Mouse (Mus musculus): Measurements from ENCODE around the gene Nrip1.

Nrip1 gene

GRCm38 (mm10) chr16:76265301-76265700 is 108.3 kb downstream of the Nrip1 start:
- no peak for DNase-seq

DNA sequence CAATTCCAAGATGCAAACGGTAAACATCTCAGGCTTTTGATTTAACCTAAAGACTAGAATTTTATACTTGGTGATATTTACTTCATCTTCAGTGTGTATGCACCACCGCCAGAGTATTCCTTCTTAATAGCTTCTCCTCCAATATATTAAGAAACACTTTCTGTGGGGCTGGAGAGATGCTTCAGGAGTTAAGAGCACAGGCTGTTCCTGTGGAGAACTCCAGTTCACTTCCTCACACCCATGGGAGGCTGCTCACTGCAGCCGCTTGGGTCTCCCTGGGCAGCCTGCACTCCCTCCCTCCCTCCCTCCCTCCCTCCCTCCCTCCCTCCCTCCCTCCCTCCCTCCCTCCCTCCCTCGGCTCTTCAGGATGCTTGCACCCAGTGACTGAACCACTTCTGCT is 110.2 kb downstream of the Nrip1 start:
- DNase-seq, result no peak

GRCm38 (mm10) chr16:76260296-76260695 is 113.3 kb downstream of the Nrip1 start:
- no peak for DNase-seq

DNA sequence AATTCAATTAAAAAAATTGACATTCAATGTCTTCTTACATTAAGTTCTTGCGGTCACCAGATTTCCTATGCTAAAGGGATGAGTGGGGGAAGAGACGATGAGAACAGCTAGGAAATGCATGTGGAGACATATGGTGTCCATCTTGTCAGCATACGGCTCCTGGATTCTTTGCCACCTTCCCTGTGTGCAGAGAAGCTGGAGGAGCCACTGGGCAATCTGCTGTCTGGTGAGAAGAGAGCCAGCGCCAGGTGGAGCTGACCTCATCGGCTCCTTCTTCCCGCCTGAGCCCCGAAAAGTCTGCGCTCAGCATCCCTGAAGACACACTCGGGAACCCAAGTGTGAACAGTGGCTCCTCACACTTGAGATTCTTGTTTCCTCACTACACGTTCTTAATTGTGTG is 121.8 kb downstream of the Nrip1 start:
- DNase-seq, result peak; percentile 94

GRCm38 (mm10) chr16:76249345-76250091 is 124.1 kb downstream of the Nrip1 start:
- no peak for DNase-seq

- peak; percentile 60 for DNase-seq
Observed at GRCm38 (mm10) chr16:76242850-76243249, 130.8 kb downstream of the Nrip1 start.

- DNase-seq, result no peak
Observed at GRCm38 (mm10) chr16:76241266-76241665, 132.4 kb downstream of the Nrip1 start.

DNA sequence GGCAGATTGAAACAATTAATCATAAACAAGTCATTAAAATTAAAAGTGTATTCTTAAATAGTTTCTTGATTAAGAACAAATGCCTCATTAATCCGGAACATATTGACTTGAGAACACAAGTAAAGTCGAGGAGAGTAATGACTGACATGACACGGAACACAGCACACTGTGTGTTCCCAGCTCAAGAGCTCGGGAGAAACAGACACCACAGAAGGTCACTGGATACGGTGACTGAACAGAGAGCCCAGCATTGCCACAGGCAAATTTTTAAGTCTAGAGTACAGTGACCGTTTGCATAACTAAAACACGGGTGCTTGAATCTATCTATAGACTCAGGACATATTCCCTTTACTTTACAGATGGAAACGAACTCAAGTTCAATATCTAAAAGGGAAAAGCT is 134.3 kb downstream of the Nrip1 start:
- no peak for DNase-seq

DNA sequence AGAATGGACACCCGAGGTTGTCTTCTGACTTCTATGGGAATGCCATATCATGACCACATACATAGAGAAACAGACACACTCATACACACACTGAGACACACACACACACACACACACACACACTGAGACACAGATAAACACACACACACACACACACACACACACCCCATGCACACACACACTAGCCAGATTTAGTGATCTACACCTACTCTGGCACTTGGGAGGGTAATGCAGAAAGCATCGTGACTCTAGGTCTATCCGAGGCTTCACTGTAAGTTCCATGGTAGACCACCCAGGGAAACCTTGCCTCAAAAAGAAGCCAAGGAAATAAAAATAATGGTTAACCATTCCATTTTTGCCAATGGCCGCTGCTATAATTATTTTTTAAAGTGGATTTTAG is 134.8 kb downstream of the Nrip1 start:
- no peak for DNase-seq

Data from cerebellum, adult 9-10 months (tissue).